Mouse (Mus musculus): ENCODE data around the gene Grasp.

Grasp gene

DNA sequence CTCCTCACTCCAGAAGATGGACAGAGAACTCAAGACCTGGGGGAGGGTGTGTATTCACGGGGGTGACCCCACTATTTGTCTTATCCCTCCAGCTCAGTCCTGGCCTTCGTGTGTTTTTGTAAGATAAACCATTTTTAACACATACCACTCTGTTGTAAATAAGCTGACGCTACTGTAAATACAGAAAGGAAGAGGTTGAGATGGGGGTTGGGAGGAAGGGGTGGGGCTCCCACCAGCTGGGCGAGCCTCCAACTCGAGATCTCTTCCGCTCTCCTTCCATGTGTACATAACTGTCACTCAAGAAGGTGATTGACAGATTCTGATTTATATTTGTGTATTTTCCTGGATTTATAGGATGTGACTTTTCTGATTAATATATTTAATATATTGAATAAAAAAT, 50.4 kb downstream of the Grasp start:
- in situ Hi-C loops (cut with MboI), result no loop called here

DNA sequence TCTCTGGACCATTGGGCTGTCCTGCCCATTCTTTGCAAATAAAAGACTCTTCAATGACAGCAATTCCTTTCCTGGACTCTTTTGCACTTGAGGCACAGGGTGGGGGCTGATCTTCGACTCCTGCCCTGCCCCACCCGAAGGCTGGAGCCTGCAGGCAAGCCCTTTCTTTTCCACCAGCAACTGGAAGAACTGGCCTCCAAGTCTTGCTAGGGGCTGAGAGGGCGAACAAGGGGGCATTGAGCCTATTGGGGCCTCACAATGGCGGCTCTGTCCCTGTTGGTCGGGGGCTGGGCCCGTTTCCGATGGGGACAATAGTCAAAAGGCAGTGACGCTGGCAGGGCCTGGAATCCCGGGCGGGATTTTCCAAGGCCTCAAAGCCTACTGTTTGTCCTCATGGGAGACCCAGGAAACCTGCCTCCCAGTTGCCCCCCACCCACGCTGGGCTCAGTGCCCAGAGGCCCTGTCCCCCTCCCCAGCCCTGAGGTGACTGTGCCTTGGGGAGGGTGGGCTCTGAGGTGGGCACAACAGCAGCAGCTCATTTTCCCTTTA, 53.4 kb downstream of the Grasp start:
- in situ Hi-C loops (cut with MboI), result loop anchor here (5.0 kb wide), 1 partner anchor 35 kb away; no protein-coding TSS in a partner anchor

DNA sequence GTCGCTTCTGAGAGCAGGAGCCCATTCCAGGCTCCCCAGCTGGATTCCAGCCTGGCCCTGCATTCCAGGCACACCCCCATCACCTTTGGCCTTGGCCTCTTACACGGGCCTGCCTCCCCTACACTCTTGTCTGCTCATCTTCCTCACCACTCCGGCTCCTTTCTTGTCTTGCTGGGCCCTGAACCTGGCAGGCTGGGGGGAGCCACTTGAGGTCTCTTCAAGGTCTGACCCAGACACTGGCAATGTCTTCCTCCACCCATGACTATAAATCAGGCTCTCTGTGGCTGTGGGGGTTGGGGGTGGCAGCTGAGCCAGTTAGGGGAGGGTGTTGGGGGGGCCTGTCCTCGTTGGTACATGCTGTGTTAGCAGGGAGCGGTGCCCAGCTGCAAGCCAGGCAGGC, 54.6 kb downstream of the Grasp start:
- in situ Hi-C loops (cut with MboI), result loop anchor here (5.0 kb wide), 1 partner anchor 36 kb away; no protein-coding TSS in a partner anchor

GRCm38 (mm10) chr15:101279430-101279999, 55.5 kb downstream of the Grasp start:
- in situ Hi-C loops (cut with MboI), result loop anchor here (5.0 kb wide), 1 partner anchor 37 kb away; no protein-coding TSS in a partner anchor
